Mouse (Mus musculus): ENCODE results near the gene Rcbtb1.
"Not testable (repeated sequence)": the region's sequence is repeated elsewhere in the genome, so short reads cannot be mapped to it uniquely, and the experiment has no call there.

- not testable (repeated sequence) for TF ChIP-seq CTCF (IDR thresholded peaks at IDR 0.05; ENCODE audit: insufficient read depth, low read length); POLR2A (IDR thresholded peaks at IDR 0.05; ENCODE audit: borderline replicate concordance, extremely low read depth, low read depth, low read length)
Measured at GRCm38 (mm10) chr14:59274961-59275360, 74.0 kb downstream of the Rcbtb1 start.

Measured in lung, adult 2 months (tissue).